Mouse (Mus musculus) ovary, adult 18-20 months (tissue): ENCODE data around the gene Abhd18.

Source experiments
- DNase-seq: peaks from one replicate; pipeline ENCODE4 v3.0.0; 2022; ENCODE audit warnings: low spot score, mixed read lengths

Abhd18 gene

DNA sequence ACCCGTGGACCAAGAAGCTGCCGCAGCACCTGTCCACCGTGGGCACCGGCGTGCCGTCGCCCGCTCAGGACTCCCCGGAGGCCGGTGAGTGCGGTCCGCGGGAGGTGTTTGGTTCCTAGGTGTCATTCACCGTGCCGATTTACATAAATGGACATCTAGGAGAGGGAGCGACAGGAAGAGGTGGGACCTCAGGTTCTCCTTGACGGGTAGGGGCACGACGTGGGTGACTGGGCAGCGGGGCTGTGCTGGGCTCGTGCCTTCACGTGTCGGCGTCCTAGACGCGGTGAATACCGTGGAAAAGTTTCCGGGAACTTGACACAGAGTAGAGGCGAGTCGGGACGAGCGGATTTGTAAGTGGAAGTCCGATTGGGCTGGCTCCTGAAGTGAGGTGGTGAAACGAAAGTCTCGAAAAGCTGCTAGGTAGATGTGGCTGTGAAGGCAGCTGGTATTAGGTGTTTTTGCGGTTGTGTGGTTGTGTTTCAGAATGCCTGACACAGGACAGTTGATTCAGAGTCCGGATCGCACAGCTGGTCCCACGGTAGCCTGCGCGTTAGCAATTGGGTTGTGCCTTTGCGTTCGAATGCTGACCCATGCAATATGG lies 103.9 kb downstream of the Abhd18 start:
- DNase-seq, result peak; percentile 20

DNA sequence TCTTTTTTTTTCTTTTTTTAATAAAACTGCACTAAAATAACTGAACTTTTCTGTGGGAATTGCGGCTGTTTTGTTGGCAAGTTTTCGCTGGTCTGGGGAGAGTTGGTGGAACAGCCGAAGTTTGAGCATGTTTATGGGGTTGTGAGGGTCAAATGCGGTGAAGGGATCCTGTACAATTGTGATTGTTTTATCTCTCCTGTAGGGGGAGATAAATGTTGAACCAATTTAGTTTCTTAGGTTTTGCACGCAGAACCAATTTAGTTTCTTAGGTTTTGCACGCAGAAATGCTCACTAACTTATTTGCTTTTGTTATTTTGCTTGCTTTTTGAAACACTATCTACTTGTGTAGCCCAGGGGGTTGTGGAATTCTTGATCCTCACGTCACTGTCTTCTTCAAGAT lies 104.6 kb downstream of the Abhd18 start:
- DNase-seq, result no peak

DNA sequence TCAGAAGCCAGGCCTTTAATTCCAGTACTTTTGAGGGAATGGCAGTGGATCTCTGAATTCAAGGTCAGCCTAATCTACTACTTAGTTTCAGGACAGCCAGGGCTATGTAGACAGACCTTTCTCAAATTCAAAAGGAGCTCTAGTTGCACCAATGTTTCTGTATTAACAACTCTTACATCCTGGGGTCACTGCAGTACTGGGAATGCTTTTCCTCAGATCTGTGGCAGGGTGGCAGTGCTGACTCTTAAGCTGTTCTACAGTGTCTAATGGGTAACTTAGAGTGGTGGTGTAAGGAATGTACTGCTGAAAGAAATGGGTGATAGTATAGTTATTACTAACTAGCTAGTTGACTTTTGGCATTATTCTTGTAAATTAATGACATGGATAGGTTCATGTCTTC lies 105.8 kb downstream of the Abhd18 start:
- DNase-seq, result no peak

DNA sequence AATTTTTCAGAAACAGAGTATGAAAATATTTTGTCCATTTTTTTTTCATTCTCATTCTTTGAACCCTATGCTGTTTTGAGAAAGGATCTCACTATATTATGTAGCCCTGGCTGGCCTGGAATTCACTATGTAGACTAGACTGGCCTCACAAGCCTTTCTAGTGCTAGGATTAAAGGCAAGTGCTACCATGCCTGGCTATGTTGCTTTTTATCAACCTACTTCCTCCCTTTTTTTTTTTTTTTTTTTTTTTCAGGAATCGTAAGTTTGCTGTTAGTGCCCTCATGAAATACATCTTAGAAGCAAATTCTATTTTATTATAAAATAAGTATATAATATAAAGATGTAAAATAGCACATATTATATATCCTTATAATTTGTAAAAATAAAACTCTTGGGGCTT lies 108.0 kb downstream of the Abhd18 start:
- DNase-seq, result no peak

DNA sequence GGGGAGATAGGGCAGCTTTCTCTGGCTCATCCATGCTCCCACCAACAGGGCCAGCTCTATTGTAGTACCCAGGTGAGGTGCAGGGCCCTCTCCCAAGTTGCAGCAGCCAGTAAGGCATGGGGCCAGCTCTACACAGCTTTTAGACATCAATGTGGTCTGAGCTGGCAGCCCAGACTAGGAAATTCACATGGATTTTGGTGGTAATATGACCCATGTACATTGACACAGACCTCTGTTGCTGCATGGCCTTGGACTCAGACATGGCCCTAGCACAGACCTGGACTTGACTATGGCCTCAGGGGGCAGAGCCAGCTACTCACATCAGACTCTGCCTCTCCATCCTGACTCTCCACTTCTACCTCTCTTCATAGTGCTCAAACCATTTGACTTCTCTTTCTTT lies 112.1 kb downstream of the Abhd18 start:
- no peak for DNase-seq

DNA sequence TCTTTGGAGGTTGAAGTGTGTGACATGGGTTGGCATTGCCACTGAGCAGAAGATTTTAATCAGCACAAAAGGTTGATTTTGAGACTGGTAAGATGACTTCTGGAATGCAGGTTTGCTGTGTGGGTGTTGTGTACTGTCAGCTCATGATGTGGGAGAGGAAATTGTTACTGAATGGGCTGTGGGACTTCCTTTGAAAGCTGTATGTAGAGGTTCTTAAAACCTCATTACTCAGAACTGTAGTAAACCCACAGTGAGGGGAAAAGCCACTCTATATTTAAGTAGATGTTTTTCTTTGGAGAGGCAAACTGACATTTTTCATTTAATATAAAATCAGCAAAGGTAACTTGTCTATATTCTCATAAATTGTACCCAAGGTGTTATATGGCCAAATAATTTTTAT lies 134.0 kb downstream of the Abhd18 start:
- no peak for DNase-seq

DNA sequence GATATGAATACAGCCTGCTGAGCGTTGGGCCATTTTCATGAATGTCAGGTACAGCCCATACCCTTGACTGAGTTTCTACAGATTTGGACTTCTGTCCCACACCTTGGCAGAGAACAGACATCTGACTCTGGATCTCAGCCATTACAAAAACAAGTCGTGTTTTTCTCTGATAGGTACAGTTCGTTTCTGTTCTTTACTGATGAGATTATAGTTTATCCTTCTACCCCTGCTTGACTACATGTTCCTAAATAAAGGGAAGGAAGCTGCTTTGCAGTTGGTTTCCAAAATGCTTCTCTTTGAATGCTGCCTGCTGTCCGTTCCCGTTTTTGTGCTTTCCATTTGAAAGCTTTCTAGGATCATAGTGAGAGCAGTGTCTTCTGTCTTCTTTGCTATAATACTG lies 140.8 kb downstream of the Abhd18 start:
- DNase-seq, result no peak
